In genomic region chr12:99093989-99094388, GRCm38 (mm10) we compare ENCODE assay signal across 21 mouse cellular contexts.
"Had no signal": no experiment of that assay in that cellular context is flagged by ENCODE, and none has a peak within 500 bp of the region (broad histone marks: within the 10 kb centered on the region; RNA-seq: fewer than 3 reads in every experiment).

No protein-coding gene starts in this region.

- H3K4me2 ChIP-seq: lung, embryonic 14.5 days; midbrain, embryonic 12.5 days; neural tube, embryonic 13.5 days; neural tube, embryonic 15.5 days; stomach, embryonic 15.5 days had no signal

- DNase-seq: lung, adult 18-20 months; lung, embryonic 14.5 days; lung, postnatal 10 days; lung, postnatal 4 days; midbrain, embryonic 14.5 days; retina, postnatal 1 day; right cerebral cortex, adult 18-20 months; right cerebral cortex, postnatal 25 days; right cerebral cortex, postnatal 4 days; spleen, adult 18-20 months; thymus, adult 2 months; thymus, postnatal 25 days; thymus, postnatal 4 days had no signal

- H3K4me1 ChIP-seq: midbrain, embryonic 12.5 days; stomach, embryonic 15.5 days had no signal

- H3K27ac ChIP-seq: midbrain, embryonic 12.5 days; neural tube, embryonic 13.5 days; neural tube, embryonic 15.5 days; stomach, embryonic 15.5 days; stomach, postnatal 0 days had no signal

- H3K27me3 ChIP-seq: neural tube, embryonic 13.5 days; neural tube, embryonic 15.5 days had no signal

- H3K9ac ChIP-seq: lung, embryonic 14.5 days; midbrain, embryonic 12.5 days; neural tube, embryonic 13.5 days; neural tube, embryonic 15.5 days; stomach, embryonic 15.5 days had no signal

- H3K9me3 ChIP-seq: megakaryocyte, embryonic 14.5 days; midbrain, embryonic 12.5 days; neural tube, embryonic 13.5 days; neural tube, embryonic 15.5 days; stomach, embryonic 15.5 days had no signal

- ATAC-seq: midbrain, embryonic 16.5 days had no signal

- H3K36me3 ChIP-seq: midbrain, embryonic 12.5 days; neural tube, embryonic 13.5 days; neural tube, embryonic 15.5 days; stomach, embryonic 15.5 days had no signal

- H3K4me3 ChIP-seq: megakaryocyte, embryonic 14.5 days; midbrain, embryonic 12.5 days; myocyte; neural tube, embryonic 13.5 days; neural tube, embryonic 15.5 days; stomach, embryonic 15.5 days had no signal
